Mouse (Mus musculus): ENCODE results near the gene Fis1.

Gene Fis1

DNA sequence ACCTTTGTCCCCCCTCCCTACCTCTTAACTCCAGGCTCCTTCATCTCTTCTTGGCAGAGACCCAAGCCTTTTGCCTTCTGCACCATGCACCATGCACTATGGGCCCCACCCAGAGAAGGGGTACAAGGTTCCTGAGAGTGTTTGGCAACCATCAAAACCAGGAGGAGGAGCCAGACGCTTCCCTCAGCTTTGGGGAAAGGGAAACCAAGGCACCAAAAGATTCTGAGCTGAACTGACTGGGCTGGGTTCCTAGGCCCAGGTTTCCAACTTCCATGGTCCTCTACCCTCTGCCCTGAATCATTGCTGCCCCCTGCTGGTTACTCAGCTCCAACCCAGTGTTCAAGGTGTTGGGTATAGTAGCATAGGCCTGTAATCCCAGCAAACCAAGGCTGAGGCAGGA is 17.6 kb downstream of the Fis1 start:
- no peak for DNase-seq

GRCm38 (mm10) chr5:136973670-136974069 is 20.6 kb downstream of the Fis1 start:
- DNase-seq: no peak

DNA sequence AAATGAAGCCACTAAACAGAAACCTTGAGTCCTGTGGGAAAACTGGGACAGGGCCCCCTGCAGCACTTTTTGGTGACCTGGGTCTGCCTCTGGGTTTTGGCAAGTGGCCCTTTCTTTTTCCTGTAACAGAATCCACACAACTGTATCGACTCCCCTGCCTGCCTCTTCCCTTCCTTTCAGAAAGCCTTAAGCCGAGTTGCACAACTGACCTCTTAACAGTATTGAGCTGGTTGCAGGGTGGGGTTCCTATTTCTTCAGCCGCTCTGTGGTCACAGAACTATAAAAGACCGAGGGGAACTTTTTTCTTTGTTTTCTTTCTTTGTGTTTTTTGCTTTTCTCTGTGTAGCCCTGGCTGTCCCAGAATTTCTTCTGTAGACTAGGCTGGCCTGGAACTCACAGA is 24.7 kb downstream of the Fis1 start:
- no peak for DNase-seq

- no peak for DNase-seq
Measured at GRCm38 (mm10) chr5:136979762-136980161, 26.7 kb downstream of the Fis1 start.

- no peak for DNase-seq
Measured at GRCm38 (mm10) chr5:136980974-136981373, 27.9 kb downstream of the Fis1 start.

GRCm38 (mm10) chr5:136982338-136982930 is 29.4 kb downstream of the Fis1 start:
- DNase-seq: peak; percentile 45

DNA sequence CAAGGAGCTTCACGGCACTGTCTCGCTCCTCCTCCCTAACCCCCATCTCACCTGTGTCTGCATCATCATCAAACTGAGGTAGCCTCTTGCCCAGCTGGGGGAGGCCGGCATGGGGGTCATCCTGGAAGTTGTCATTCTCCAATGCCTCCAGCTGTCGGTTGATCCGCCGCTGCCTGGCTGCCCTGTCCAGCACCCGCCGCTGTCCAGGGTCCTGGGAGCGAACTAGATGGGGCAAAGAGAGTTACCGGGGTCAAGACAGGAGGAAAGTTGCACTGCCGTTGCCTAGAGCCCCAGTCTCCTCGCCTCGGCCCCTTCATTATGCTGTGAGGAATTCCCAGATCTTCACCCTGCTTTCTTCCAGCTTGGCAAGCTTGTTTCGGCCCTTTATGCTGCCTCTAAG is 31.8 kb downstream of the Fis1 start:
- peak; percentile 23 for DNase-seq

DNA sequence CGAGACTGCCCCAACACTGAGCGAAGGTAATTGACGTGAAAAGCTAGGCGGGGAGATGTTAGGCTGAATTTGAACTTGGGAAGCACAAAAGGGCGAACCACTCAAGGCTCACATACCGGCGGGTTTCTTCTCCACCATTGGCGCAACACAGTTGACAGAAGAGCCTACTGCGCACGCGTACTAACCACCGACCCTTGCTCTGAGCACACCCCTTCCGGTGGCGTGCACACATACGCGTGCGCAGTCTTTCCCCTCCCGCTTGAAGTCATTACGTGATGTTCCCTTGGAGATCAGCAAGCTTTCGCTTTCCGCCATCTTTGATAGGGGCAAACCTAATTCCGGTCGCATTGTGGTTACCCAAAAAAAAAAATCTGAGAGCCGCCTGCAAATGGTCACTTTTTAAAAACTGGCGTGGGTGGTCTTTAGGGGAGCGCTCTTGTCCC is 33.6 kb downstream of the Fis1 start, which contains the start of gene Plod3:
Gene Plod3, plus strand, starts transcription at position 325 of the 443 bp plus-strand sequence.
- DNase-seq: peak; percentile 98

DNA sequence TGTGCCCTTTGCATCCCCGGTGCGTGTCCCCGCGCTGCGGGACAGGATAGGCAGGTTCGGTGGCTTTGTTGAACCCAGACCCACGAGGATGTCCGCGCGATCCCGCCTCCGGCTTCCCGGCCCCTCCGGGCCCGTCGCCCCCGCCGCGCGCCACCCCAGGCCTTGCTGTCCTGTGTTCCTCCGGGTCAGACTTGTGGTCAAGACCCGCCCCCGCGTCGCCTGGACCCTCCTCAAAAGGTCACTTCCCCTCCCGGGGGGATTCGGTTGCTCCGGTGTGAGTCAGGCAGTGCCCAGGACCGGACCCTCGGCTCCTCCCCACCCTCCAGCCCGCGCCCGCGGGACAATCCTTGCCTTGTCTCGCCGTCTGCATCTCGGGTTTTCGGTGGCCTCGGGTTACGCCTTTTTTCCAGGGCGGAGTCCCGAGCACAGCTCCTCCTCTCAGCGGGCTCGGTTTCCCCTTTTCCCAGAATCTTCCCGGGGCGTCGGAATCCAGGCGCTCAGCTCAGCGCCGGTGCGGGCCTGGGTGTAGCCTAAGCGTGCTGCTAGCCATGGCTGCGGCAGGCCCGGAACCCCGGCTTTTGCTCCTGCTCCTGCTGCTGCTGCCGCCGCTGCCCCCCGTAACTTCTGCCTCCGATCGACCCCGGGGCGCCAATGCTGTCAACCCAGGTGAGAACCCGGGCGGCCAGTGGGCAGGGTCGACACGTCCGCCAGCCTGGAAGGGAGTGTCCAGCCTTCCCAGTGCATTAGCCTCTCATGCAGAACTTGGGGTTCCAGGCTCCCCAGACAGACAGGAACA is 34.3 kb downstream of the Fis1 start:
- peak; percentile 85 for DNase-seq

DNA sequence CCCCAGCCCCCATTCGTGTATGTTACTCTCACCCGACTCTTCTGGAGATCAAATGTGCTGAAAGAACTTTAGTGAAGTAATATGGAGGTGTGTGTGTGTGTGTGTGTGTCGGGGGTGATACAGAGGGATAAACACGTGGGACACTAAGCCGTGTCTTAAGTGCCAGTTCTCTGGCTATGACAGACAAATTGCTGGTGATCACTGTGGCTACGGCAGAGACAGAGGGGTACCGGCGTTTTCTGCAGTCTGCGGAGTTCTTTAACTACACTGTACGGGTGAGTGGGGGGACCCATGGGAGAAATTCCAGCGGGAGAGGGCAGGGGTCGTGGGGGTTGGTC is 34.8 kb downstream of the Fis1 start, which contains the start of gene Znhit1:
Gene Znhit1, minus strand, starts transcription at position 88 of the 338 bp plus-strand sequence.
- DNase-seq: no peak

GRCm38 (mm10) chr5:136988420-136988819 is 35.3 kb downstream of the Fis1 start:
- DNase-seq: peak; percentile 46

DNA sequence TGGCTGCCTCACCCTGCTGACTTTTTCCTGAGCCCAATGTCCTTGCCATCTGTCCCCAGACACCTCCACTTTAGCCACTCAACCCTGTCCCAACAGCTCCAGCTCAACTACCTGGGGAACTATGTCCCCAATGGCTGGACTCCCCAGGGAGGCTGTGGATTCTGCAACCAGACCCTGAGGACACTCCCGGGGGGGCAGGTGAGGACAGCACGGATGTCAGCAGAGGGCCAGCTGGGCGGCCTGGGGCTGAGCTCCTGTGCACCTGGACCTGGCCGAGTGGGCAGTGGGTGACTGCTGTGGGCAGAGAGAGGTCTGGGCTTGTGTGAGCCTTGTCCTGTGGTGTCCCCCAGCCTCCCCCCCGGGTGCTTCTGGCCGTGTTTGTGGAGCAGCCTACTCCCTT is 36.7 kb downstream of the Fis1 start:
- DNase-seq: peak; percentile 31

DNA sequence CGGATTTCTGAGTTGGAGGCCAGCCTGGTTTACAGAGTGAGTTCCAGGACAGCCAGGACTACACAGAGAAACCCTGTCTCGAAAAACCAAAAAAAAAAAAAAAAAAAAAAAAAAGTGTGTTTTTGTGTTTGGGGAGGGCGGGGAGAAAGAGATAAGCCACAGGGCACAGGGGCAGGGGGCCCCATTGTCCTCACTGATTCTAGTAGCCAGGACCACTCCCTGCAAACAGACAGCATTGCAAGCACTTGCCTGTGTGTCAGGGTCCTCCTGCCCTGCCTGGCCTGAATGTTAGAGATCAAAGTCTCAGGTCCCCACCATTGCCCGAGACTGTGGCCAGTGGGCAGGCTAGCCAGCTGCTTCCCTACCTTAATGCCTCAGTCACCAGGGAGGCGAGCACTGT is 46.4 kb downstream of the Fis1 start:
- DNase-seq: no peak

- no peak for DNase-seq
Measured at GRCm38 (mm10) chr5:137000612-137001011, 47.5 kb downstream of the Fis1 start.

- DNase-seq: no peak
Measured at GRCm38 (mm10) chr5:137007276-137007675, 54.2 kb downstream of the Fis1 start.

GRCm38 (mm10) chr5:137009988-137010387 is 56.9 kb downstream of the Fis1 start:
- peak; percentile 40 for DNase-seq

GRCm38 (mm10) chr5:137012401-137012950 is 59.4 kb downstream of the Fis1 start:
- DNase-seq: no peak

All from cerebellum, adult 9-10 months (tissue).